Mouse (Mus musculus) spleen, adult 2 months (tissue): ENCODE measurements around the gene Sgip1. TPM values are rescaled to one million over a fixed set of nuclear protein-coding genes. Genes with fewer than 3 reads are reported as not detected.

Experiments used
- DNase-seq, 2 experiments: peaks; one replicate each; pipeline versions ENCODE4 v3.0.0 to v3.0.0-alpha.2; 2012 to 2021; ENCODE audit warnings: low spot score in 2 of 2, low read depth in 1 of 2
- H3K27ac ChIP-seq: fragments of 200-500 bp; 2 replicates; pipeline ENCODE4 v1.5.1; 2012; ENCODE audit warnings: low read length, inconsistent platforms; ENCODE audit not compliant: insufficient read depth
- H3K27me3 ChIP-seq: fragments of 200-500 bp; 2 replicates; pipeline ENCODE4 v1.6.1; 2012; ENCODE audit warnings: mild to moderate bottlenecking, moderate library complexity, low read length, inconsistent platforms; ENCODE audit not compliant: control insufficient read depth, insufficient read depth
- H3K36me3 ChIP-seq: fragments of 200-500 bp; 2 replicates; pipeline ENCODE4 v1.6.1; 2012; ENCODE audit warnings: mild to moderate bottlenecking, low read length, inconsistent platforms; ENCODE audit not compliant: control insufficient read depth, insufficient read depth
- H3K4me1 ChIP-seq: fragments of 200-500 bp; 2 replicates; pipeline ENCODE4 v1.6.1; 2011; ENCODE audit warnings: inconsistent platforms; ENCODE audit not compliant: control insufficient read depth, insufficient read depth, insufficient read length
- H3K4me3 ChIP-seq: fragments of 200-500 bp; 2 replicates; pipeline ENCODE4 v1.5.1; 2011; ENCODE audit warnings: mild to moderate bottlenecking, inconsistent platforms; ENCODE audit not compliant: insufficient read depth, insufficient read length; ENCODE audit errors: extremely low read depth
- CTCF ChIP-seq: fragments of 200-500 bp; IDR thresholded peaks from 2 replicates; pipeline ENCODE4 v1.5.1; 2011; ENCODE audit warnings: mild to moderate bottlenecking, inconsistent platforms; ENCODE audit not compliant: insufficient read depth, insufficient read length, insufficient replicate concordance; ENCODE audit errors: extremely low read depth
- POLR2A ChIP-seq: fragments of 200-500 bp; IDR thresholded peaks from 2 replicates; pipeline ENCODE4 v1.6.1; 2011; ENCODE audit warnings: low read depth, low read length, inconsistent platforms
- WGBS: fragments of 180-500 bp; shearing (Covaris S2); methylation state at CpG from one replicate; pipeline ENCODE4 v1.1.7; 2018; 5-methylcytosine and 5-hydroxymethylcytosine counted together
- polyA plus RNA-seq: library from polyadenylated mRNA; depleted of rRNA; stranded (reverse); fragments of >200 nt; gene quantifications from 2 replicates; pipeline ENCODE4 v1.2.3, GENCODE M21; 2012

Gene Sgip1
- polyA plus RNA-seq, 1 experiment = 0.60 TPM

- no peaks in the 10 kb centered on the region for H3K36me3 ChIP-seq
- TF ChIP-seq POLR2A (no peak), CTCF (no peak)
- no peak overlapping the region for H3K27ac ChIP-seq
- H3K4me1 ChIP-seq = no peaks in the 10 kb centered on the region
- WGBS = 65% methylated on average over 1 of the region's 1 CpGs
- no peak for DNase-seq
- no peak overlapping the region for H3K4me3 ChIP-seq
- H3K27me3 ChIP-seq = no peaks in the 10 kb centered on the region
These were observed 93.6 kb downstream of the Sgip1 start for GRCm38 (mm10) chr4:102834710-102835109.

DNA sequence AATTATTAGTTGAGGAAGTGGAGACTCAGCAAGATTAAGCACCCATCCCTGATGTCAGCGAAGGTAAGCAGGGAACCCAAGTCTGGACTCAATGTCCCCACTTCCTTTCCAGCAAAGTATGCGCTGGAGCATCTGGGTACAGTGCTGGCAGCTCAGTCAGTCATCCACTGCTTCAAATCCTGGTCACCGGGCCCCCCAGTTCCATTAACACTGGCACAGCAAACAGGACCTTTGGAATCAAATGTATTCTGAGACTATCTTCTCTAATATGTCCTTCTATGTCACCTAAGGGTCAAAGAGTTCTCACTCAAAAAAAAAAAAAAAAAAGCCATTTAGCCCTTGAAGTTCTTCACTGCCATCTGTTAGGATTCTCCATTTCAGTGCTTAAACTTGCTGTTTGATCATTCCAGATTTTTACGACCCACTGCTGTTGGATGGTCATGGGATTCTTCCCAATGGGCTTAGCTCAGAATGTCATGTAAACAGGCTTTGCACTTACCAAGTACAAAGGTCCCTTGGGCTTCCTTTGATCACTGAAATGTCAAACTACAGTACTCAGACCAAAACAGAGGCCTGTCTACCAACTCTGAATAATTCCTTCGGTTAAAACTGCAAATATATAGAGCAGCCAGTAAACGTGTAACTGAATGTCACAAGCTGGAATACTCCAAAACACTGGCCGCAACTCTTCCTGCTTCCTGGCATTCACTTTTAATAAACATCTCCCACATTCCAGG is 99.1 kb downstream of the Sgip1 start:
- DNase-seq = no peak
- no peak overlapping the region for H3K4me3 ChIP-seq
- no peaks in the 10 kb centered on the region for H3K27me3 ChIP-seq
- H3K36me3 ChIP-seq = no peaks in the 10 kb centered on the region
- TF ChIP-seq POLR2A (no peak), CTCF (no peak)
- WGBS = 76% methylated on average over 7 of the region's 7 CpGs
- no peaks in the 10 kb centered on the region for H3K4me1 ChIP-seq
- no peak overlapping the region for H3K27ac ChIP-seq

- no peaks in the 10 kb centered on the region for H3K36me3 ChIP-seq
- H3K27me3 ChIP-seq = no peaks in the 10 kb centered on the region
- H3K4me1 ChIP-seq = no peaks in the 10 kb centered on the region
- WGBS = 89% methylated on average over 11 of the region's 11 CpGs
- TF ChIP-seq CTCF (no peak), POLR2A (no peak)
- no peak overlapping the region for H3K4me3 ChIP-seq
- no peak overlapping the region for H3K27ac ChIP-seq
- DNase-seq = no peak
These were observed 100.0 kb downstream of the Sgip1 start for GRCm38 (mm10) chr4:102840956-102841729.

GRCm38 (mm10) chr4:102850498-102850897 is 109.4 kb downstream of the Sgip1 start:
- H3K27me3 ChIP-seq = no peaks in the 10 kb centered on the region
- H3K4me1 ChIP-seq = no peaks in the 10 kb centered on the region
- H3K36me3 ChIP-seq = no peaks in the 10 kb centered on the region
- no peak for DNase-seq
- no peak overlapping the region for H3K4me3 ChIP-seq
- TF ChIP-seq CTCF (no peak), POLR2A (no peak)
- no peak overlapping the region for H3K27ac ChIP-seq
- WGBS = 91% methylated on average over 6 of the region's 6 CpGs

DNA sequence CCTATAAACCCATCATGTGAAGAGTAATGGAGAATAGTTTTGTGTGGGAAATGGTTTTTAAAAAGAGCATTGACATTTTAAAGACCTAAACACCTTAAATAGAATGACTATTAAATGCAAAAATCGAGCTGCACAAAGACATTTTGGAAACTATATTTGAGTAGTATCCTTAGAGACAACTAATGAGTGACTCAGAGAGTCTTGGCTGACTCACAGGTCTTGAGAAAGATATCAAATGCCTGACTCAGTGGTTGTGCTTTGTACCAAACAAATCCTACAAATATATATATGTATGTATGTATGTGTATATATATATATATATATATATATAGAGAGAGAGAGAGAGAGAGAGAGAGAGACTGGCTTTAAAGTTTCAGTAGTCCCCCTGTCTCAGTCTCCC is 110.1 kb downstream of the Sgip1 start:
- TF ChIP-seq CTCF = no peak
- TF ChIP-seq POLR2A = no peak
- Histone ChIP-seq H3K4me1 (no peaks in the 10 kb centered on the region), H3K36me3 (no peaks in the 10 kb centered on the region), H3K4me3 (no peak overlapping the region), H3K27ac (no peak overlapping the region), H3K27me3 (no peaks in the 10 kb centered on the region)
- 85% methylated on average over 1 of the region's 1 CpGs for WGBS
- no peak for DNase-seq

DNA sequence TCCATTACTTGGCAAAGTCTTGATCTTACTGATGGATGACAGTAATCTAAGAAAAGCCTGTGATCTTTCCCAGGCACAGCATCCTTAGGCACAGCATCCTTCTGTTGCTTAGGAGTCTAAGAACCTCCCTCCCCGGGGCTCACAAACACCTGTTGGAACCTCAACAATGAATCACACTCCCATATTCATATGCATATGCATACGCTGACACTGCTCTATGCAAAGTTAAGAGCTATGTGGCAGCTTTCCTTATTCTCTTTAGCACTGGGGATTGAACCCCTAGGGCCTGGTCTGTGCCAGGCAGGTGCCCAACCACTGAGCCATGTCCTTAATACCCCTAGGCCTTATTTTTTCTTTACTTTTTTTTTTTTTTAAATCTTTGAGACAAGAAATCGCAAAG is 111.2 kb downstream of the Sgip1 start:
- Histone ChIP-seq H3K36me3 (no peaks in the 10 kb centered on the region), H3K4me1 (no peaks in the 10 kb centered on the region), H3K27me3 (no peaks in the 10 kb centered on the region), H3K4me3 (no peak overlapping the region), H3K27ac (no peak overlapping the region)
- DNase-seq = no peak
- WGBS = 83% methylated on average over 3 of the region's 3 CpGs
- TF ChIP-seq CTCF (no peak), POLR2A (no peak)

DNA sequence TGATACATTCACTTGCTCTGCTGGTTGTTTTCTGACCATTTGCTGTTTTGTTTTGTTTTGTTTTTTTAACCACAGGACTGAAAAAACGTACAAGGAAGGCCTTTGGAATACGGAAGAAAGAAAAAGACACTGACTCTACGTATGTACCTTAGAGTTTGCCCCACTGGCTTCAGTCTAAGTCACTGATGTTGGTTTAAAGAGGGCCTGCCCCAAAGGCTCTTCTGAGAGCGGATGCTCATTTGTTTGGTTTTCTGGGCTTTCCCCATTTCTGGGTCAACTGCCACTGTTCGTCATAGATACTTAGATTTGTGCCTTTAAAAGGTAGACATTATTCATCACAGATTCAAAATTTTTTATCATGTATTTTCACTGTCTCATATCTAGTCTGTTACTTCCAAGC is 111.7 kb downstream of the Sgip1 start:
- no peak for TF ChIP-seq POLR2A
- no peak for TF ChIP-seq CTCF
- no peak for DNase-seq
- H3K27ac ChIP-seq = no peak overlapping the region
- 86% methylated on average over 5 of the region's 5 CpGs for WGBS
- H3K4me3 ChIP-seq = no peak overlapping the region
- H3K36me3 ChIP-seq = no peaks in the 10 kb centered on the region
- no peaks in the 10 kb centered on the region for H3K27me3 ChIP-seq
- H3K4me1 ChIP-seq = no peaks in the 10 kb centered on the region
